Mouse (Mus musculus) ovary, postnatal 14 days (tissue): ENCODE results near the gene Parg.

Experiments
- DNase-seq: peaks from one replicate; pipeline ENCODE4 v3.0.0; 2022; ENCODE audit warnings: low spot score

Gene Parg

DNA sequence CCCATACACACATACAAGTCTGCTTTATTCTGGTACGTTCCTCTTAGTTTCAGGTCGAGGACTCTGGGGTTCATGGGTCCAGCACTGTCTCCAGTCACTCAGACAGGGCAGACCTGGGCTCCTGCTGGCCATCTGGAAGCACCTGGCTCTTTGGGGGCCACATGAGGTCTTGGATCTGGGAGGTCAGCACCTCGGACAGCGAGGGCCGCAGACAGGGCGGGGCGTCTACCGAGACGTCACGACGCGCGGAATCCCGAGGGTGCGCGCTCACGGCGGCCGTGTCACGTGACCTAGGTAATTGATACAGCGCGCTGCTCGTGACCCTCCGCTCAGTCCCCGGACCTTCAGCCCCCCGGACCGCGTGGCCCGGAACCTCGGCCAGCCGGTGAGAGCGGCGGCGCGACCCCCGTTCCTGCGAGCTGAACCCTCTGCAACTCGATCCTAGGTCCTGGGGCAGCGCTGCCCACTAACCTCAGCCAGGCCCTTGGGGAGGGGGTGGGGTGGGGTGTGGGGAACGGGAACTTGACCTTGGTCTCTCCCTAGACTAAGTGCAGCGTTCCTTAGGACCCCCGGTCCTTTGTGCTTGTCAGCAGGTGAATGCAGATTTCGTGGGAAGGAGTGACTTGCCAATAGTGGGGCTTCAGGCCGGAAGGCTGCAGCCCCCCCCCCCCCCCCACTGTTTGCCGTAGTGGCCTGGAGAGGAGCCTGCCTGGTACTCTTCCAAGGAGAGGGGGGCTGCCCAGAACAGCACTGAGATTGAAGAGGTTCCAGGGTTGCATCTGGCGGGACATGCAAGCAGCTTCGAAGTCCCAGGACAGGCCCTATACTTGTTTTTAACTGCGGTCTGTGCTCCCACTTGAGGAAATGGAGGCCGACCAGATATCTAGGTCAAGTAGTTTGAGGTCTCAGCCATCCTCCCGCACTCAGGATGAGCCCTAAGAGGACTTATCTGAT, 120.3 kb downstream of the Parg start, which contains the start of gene Ogdhl:
Gene Ogdhl (plus strand): TSS at position 288 of the 954 bp plus-strand sequence.
- peak; percentile 66 for DNase-seq

DNA sequence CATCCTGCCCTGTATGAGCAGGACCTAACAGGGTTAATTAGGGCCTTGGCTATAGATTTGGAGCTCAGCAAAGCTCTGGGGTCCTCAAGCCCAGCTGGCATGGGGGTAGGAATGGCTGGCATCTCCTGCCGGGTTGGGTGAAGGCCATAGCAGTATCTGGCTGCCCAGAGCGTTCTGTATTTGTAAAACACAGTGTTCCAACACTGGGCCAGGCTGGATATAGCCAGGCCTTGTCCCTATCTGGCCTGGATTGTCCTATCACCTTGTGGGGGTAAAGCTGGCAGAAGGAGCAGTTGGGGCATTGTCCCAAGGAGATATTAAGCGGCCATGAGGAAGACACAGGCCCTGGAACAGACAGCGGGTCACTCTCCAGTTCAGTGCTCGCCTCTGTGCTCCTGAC, 121.5 kb downstream of the Parg start:
- DNase-seq, result no peak

DNA sequence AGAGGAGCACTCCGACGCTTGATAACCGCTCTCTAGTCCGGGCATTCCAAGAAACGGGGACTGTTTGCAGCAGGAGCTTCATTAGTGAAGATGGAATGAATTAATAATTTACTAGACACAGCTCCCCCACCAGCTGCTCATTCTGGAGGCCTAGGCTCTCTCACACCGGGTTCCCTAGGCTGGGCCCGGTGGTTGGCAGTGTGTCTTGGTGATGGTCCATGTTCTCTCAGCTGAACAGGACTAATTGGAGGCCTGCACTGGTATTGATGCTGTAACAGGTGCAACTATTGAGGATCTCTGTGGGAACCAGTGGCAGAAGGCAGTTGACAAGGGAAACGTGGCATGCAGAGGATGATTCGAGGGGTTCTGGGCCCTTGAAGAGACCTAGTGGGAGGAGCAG, 125.6 kb downstream of the Parg start:
- DNase-seq, result no peak

DNA sequence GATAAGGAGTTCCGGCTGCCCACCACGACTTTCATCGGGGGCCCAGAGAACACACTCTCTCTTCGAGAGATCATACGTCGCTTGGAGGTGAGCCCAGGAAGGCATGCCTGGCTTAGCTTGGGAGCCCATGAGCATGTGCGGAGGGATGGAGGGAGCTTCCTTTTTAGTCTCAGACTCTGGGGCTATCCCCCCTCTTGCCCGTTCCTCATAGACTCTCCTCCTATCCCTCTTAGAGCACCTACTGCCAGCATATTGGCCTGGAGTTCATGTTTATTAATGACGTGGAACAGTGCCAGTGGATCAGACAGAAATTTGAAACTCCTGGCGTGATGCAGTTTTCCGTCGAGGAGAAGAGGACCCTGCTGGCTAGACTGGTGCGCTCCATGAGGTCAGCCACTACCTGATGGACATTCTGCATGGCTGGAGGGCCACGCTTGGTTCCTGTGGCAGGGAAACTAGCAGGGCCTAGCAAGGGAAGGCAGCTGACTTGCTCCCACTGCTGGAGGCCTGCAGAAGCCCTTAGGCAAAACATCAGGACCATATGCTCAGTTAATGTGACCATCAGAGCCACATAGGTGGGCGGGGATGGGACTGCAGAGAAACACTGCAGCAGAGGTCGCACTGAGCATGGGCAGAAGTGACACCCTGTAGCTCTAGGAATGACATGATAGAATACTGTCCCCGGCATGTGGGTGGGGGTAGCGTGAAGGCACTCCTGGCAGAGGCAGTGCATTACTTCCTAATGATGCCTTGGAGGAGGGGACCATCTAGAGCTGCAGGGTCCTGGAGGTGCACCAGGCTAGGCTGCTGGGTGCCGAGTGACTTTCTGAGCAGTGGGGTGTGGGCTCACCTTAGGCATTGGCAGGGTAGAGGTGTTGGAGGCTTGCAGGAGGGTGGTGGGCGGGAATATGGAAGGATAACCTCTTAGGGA, 131.0 kb downstream of the Parg start:
- DNase-seq, result no peak

DNA sequence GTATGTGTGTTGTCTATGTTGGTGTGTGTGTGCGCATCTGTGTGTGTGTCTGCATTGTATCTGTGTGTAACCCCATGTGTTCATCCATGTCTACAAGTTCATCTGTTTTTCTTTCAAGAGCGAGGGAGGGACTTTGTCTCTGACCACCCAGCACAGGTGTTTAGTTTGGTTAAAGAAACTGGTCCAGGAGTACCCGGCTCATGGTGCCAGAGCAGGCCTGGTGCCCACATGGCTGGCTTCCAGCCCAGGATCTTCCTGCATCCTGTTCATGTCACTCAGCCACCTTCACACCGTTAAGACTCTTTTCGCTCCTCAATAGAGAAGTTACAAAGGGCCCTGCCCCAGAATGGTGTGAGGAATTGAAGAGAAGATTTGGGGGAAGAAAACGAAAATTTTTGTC, 134.3 kb downstream of the Parg start:
- no peak for DNase-seq

DNA sequence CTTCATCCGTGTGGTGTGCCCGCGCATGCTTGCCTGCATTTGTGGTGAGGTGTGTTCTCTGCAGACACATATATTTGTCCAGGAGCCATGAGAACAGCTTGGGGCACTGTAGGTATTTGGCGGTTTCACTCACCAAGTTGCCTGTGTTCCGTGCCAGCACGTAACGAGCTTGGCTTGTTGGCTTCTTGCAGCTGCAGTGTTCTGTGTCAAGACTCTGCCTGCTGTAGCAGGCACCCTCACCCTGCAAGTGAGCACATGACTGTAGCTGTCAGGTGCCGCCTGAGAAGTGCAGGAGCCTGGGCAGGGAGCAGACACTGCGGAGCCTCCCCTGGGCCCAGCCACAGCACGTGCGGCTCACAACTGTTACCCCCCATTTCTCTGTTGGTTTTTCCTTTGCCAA, 134.8 kb downstream of the Parg start:
- DNase-seq, result no peak

DNA sequence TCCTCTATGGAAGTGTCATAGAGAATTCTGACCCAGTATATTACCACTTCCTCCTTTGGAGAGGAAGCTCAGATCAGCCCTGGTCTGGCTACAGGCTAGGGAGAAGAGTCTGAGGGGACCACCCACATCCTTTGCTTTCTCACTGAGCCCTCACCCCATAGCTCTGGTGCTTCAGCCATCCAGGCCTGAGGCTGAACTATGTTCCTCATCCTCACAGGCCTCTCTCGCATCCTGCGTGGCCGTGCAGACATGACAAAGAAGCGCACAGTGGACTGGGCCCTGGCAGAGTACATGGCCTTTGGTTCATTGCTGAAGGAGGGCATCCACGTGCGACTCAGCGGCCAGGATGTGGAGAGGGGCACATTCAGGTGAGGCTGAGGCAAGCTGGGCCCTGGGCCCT, 140.1 kb downstream of the Parg start:
- no peak for DNase-seq

DNA sequence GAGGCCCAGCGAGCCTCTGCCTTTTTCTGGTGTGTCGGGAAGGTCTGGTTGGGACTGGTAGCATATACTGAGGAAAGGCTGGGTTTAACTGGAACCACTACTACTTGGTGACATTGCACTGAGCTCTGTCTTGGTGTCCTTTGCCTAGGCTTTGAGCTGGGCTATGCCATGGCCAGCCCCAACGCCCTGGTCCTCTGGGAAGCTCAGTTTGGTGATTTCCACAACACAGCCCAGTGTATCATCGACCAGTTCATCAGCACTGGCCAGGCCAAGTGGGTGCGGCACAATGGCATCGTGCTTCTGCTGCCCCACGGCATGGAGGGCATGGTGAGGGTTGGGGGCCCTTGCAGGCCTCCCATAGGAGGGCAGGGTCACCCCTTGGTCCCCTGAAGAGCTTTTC, 142.4 kb downstream of the Parg start:
- DNase-seq, result no peak

DNA sequence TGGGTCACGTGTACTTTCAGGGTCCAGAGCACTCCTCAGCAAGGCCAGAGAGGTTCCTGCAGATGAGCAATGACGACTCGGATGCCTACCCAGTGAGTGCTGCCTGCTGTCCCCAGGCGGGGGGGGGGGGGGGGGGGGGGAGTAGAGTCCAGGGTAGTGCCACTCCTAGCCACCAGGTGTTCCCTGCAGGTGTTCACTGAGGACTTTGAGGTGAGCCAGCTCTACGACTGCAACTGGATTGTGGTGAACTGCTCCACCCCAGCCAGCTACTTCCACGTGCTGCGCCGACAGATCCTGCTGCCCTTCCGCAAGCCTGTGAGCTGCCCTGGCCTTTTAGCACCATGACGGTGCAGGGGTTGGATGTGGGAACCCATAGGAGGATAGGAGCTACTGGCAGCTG, 142.9 kb downstream of the Parg start:
- no peak for DNase-seq
